Mouse (Mus musculus) heart, adult 2 months (tissue): ENCODE results near the gene Klf15.

Source experiments
- CTCF ChIP-seq: fragments of 200-600 bp; IDR thresholded peaks from 2 replicates; pipeline ENCODE4 v1.8.1; 2022; ENCODE audit warnings: antibody characterized with exemption, mild to moderate bottlenecking, moderate library complexity
- EP300 ChIP-seq: fragments of 200-500 bp; IDR thresholded peaks from 2 replicates; pipeline ENCODE4 v1.6.1; 2011; ENCODE audit warnings: low read depth, low read length, control low read depth; ENCODE audit not compliant: insufficient read depth
- POLR2A ChIP-seq: fragments of 200-500 bp; IDR thresholded peaks from 2 replicates; pipeline ENCODE4 v1.6.1; 2011; ENCODE audit warnings: mild to moderate bottlenecking, low read depth, low read length, control low read depth; ENCODE audit not compliant: insufficient read depth

GRCm38 (mm10) chr6:90495282-90495912 lies 33.0 kb downstream of the Klf15 start:
- TF ChIP-seq EP300 (no peak), POLR2A (no peak), CTCF (no peak)
